Comparison of ENCODE assay signal across 39 mouse cellular contexts in genomic region chr8:47825596-47825995, GRCm38 (mm10). TPM values are rescaled to one million over a fixed set of nuclear protein-coding genes. Genes with fewer than 3 reads are reported as not detected.
DNase-seq lines count a peak whose midpoint lies in the region; ATAC-seq and TF ChIP-seq lines count a peak whose summit lies in the region.
"Had no signal": no experiment of that assay in that cellular context is flagged by ENCODE, and none has a peak within 500 bp of the region (broad histone marks: within the 10 kb centered on the region; RNA-seq: fewer than 3 reads in every experiment).

No protein-coding gene starts in this region.

- peaks cover 6% of the 10 kb centered on the region for H3K4me1 ChIP-seq in heart, embryonic 16.5 days (ENCODE audit: control insufficient read depth, insufficient read depth, low read length)
- peaks cover 10% of the 10 kb centered on the region for H3K4me1 ChIP-seq in heart, embryonic 11.5 days (ENCODE audit: control insufficient read depth, insufficient read depth, low read length)
- H3K4me1 ChIP-seq: megakaryocyte, embryonic 14.5 days had no signal

- ATAC-seq in heart, embryonic 16.5 days (replicated peaks; ENCODE audit: extremely low read depth, insufficient read depth, low FRiP score) = no peak; the same call in 1 of the 2 replicates
- no peak for ATAC-seq in heart, embryonic 11.5 days (replicated peaks; ENCODE audit: insufficient number of reproducible peaks, low FRiP score, low TSS enrichment)
- ATAC-seq: forebrain, embryonic 15.5 days; intestine, postnatal 0 days; Patski had no signal

- no peak overlapping the region for H3K4me3 ChIP-seq in gastrocnemius, adult 2 months
- no peak overlapping the region for H3K4me3 ChIP-seq in heart, embryonic 16.5 days (ENCODE audit: low read length)
- H3K4me3 ChIP-seq in heart, embryonic 11.5 days (ENCODE audit: low read depth, low read length) = no peak overlapping the region
- H3K4me3 ChIP-seq in layer of hippocampus, adult 2 months = no peak overlapping the region
- H3K4me3 ChIP-seq: forebrain, embryonic 15.5 days; heart, embryonic 10.5 days; hindbrain, embryonic 12.5 days; limb, embryonic 13.5 days; megakaryocyte, embryonic 14.5 days; midbrain, embryonic 15.5 days had no signal

- no peaks in the 10 kb centered on the region for H3K9me3 ChIP-seq in heart, embryonic 16.5 days (replicated peaks; ENCODE audit: control insufficient read depth, low read length)
- no peaks in the 10 kb centered on the region for H3K9me3 ChIP-seq in heart, embryonic 11.5 days (replicated peaks; ENCODE audit: control insufficient read depth, low read length)
- H3K9me3 ChIP-seq: forebrain, embryonic 15.5 days; G1E; heart, embryonic 10.5 days; hindbrain, embryonic 12.5 days; limb, embryonic 13.5 days; midbrain, embryonic 15.5 days had no signal

- peaks cover 9% of the 10 kb centered on the region for H3K36me3 ChIP-seq in heart, embryonic 16.5 days (ENCODE audit: control insufficient read depth, insufficient read depth)
- H3K36me3 ChIP-seq in heart, embryonic 11.5 days (ENCODE audit: control insufficient read depth, insufficient read depth, low read length) = peaks cover 11% of the 10 kb centered on the region
- H3K36me3 ChIP-seq: forebrain, embryonic 15.5 days; hindbrain, embryonic 12.5 days; midbrain, embryonic 15.5 days had no signal

- H3K9ac ChIP-seq in heart, embryonic 16.5 days (ENCODE audit: low read length) = no peak overlapping the region
- H3K9ac ChIP-seq in heart, embryonic 11.5 days (ENCODE audit: low read depth, low read length) = no peak overlapping the region
- H3K9ac ChIP-seq: forebrain, embryonic 15.5 days; hindbrain, embryonic 12.5 days; limb, embryonic 13.5 days; midbrain, embryonic 15.5 days had no signal

- intact Hi-C loops in gastrocnemius, adult 2 months (cut with DNase I) = no loop called here

- 0 out of 2 replicates have a peak overlapping the region, but pooled peaks have one; percentile 36 for H3K27ac ChIP-seq in gastrocnemius, adult 2 months
- 0 out of 2 replicates have a peak overlapping the region, but pooled peaks have one; percentile 24 for H3K27ac ChIP-seq in heart, embryonic 16.5 days (ENCODE audit: low read length)
- H3K27ac ChIP-seq in heart, embryonic 11.5 days (ENCODE audit: low read depth, low read length) = no peak overlapping the region
- 0 out of 2 replicates have a peak overlapping the region, but pooled peaks have one; percentile 3 for H3K27ac ChIP-seq in layer of hippocampus, adult 2 months
- H3K27ac ChIP-seq: forebrain, embryonic 15.5 days; heart, embryonic 10.5 days; hindbrain, embryonic 12.5 days; limb, embryonic 13.5 days; midbrain, embryonic 15.5 days had no signal

- no peak for TF ChIP-seq CTCF in gastrocnemius, adult 2 months (IDR thresholded peaks at IDR 0.05)
- no peak for TF ChIP-seq CTCF in layer of hippocampus, adult 2 months (conservative IDR thresholded peaks at IDR 0.05)

- H3K4me2 ChIP-seq in heart, embryonic 16.5 days (ENCODE audit: low read depth, low read length) = no peak overlapping the region
- H3K4me2 ChIP-seq in heart, embryonic 11.5 days = no peak overlapping the region
- H3K4me2 ChIP-seq: forebrain, embryonic 15.5 days; hindbrain, embryonic 12.5 days; limb, embryonic 13.5 days; liver, embryonic 11.5 days; midbrain, embryonic 15.5 days had no signal

- no peaks in the 10 kb centered on the region for H3K27me3 ChIP-seq in heart, embryonic 16.5 days (ENCODE audit: control insufficient read depth, insufficient read depth, low read length)
- no peaks in the 10 kb centered on the region for H3K27me3 ChIP-seq in heart, embryonic 11.5 days (ENCODE audit: control insufficient read depth, insufficient read depth, low read length)
- H3K27me3 ChIP-seq: forebrain, embryonic 15.5 days; hindbrain, embryonic 12.5 days; limb, embryonic 13.5 days; megakaryocyte, embryonic 14.5 days; midbrain, embryonic 15.5 days; Patski had no signal

- WGBS in heart, embryonic 16.5 days = 35% methylated on average over 5 of the region's 5 CpGs
- WGBS in heart, embryonic 11.5 days (ENCODE audit: insufficient replicate concordance) = 40% methylated on average over 5 of the region's 5 CpGs

- DNase-seq in gastrocnemius, adult 2 months = no peak
- no peak for DNase-seq in gastrocnemius, adult 18-20 months (ENCODE audit: low spot score)
- DNase-seq in layer of hippocampus, adult 2 months (ENCODE audit: low spot score in 2 of 2) = no peak
- no peak for DNase-seq in layer of hippocampus, adult 9-10 months (ENCODE audit: low spot score)
- DNase-seq in Muller cell, postnatal 12 days (ENCODE audit: inconsistent ontology term) = peak; percentile 93
- DNase-seq: adrenal gland, postnatal 10 days; cerebellum, adult 8-10 months; cerebellum, postnatal 25 days; kidney, adult 9 months; kidney, postnatal 25 days; lung, postnatal 4 days; right cerebral cortex, postnatal 25 days; spleen, adult 18-20 months; thymus, postnatal 4 days had no signal

RNA-seq across cellular contexts. Expression of gene Cldn22, which starts 1.3 kb away (rescaled TPM):
- under 1 TPM; 0.31 TPM for total RNA-seq in gastrocnemius, adult 2 months (2021)
- under 1 TPM; 0.69 to 0.84 TPM for total RNA-seq in gastrocnemius, adult 18-20 months (2021)
- polyA plus RNA-seq in heart, embryonic 16.5 days (2015; fragmentation: Nextera tagmentation; extraction: Ambion mirVana) = not detected in 2 replicates
- polyA plus RNA-seq in heart, embryonic 11.5 days (2014; fragmentation: Nextera tagmentation; extraction: Ambion mirVana) = not detected in 2 replicates
- 1 to 10 TPM; 3.1 to 5.1 TPM for total RNA-seq in layer of hippocampus, adult 2 months (2021)
- total RNA-seq: neutrophil, adult 5-6 weeks had no signal
- polyA plus RNA-seq: embryonic facial prominence, embryonic 11.5 days; forebrain, embryonic 15.5 days; G1E; heart, embryonic 10.5 days; hindbrain, embryonic 12.5 days; intestine, postnatal 0 days; limb, embryonic 13.5 days; liver, embryonic 11.5 days; liver, embryonic 16.5 days; lung, embryonic 16.5 days; midbrain, embryonic 15.5 days; neural tube, embryonic 11.5 days; Patski; stomach, embryonic 16.5 days; thymus, postnatal 0 days had no signal

RNA-seq across cellular contexts. Expression of gene Cldn24, which starts 3.7 kb away (rescaled TPM):
- not detected for total RNA-seq in gastrocnemius, adult 2 months (2021)
- not detected for total RNA-seq in gastrocnemius, adult 18-20 months (2021)
- polyA plus RNA-seq in heart, embryonic 16.5 days (2015; fragmentation: Nextera tagmentation; extraction: Ambion mirVana) = not detected in 2 replicates
- polyA plus RNA-seq in heart, embryonic 11.5 days (2014; fragmentation: Nextera tagmentation; extraction: Ambion mirVana) = not detected in 2 replicates
- not detected for total RNA-seq in layer of hippocampus, adult 2 months (2021)
- total RNA-seq: adrenal gland, postnatal 10 days; gastrocnemius, adult 8-10 months; gastrocnemius, postnatal 4 days; layer of hippocampus, adult 18-20 months; layer of hippocampus, postnatal 25 days; left cerebral cortex, adult 8-10 months; neutrophil, adult 5-6 weeks had no signal
- polyA plus RNA-seq: embryonic facial prominence, embryonic 11.5 days; forebrain, embryonic 15.5 days; frontal cortex, adult 2 months; G1E; heart, embryonic 10.5 days; intestine, postnatal 0 days; limb, embryonic 13.5 days; liver, embryonic 11.5 days; liver, embryonic 16.5 days; lung, embryonic 16.5 days; midbrain, embryonic 15.5 days; neural tube, embryonic 11.5 days; stomach, embryonic 16.5 days; thymus, postnatal 0 days had no signal
